Mouse (Mus musculus) gastrocnemius, adult 2 months (tissue): ENCODE measurements around the gene Atp5s. TPM values are rescaled to one million over a fixed set of nuclear protein-coding genes. Genes with fewer than 3 reads are reported as not detected.

Experiments
- DNase-seq: peaks from one replicate; pipeline ENCODE4 v3.0.0; 2022
- H3K27ac ChIP-seq: fragments of 200-600 bp; 2 replicates; pipeline ENCODE4 v1.8.1; 2022; ENCODE audit warnings: mild to moderate bottlenecking
- H3K4me3 ChIP-seq: fragments of 200-600 bp; 2 replicates; pipeline ENCODE4 v1.8.1; 2022; ENCODE audit warnings: mild to moderate bottlenecking, moderate library complexity
- CTCF ChIP-seq: fragments of 200-600 bp; IDR thresholded peaks from 2 replicates; pipeline ENCODE4 v1.8.1; 2022; ENCODE audit warnings: antibody characterized with exemption, mild to moderate bottlenecking, moderate library complexity
- intact Hi-C: fragments of 180-260 bp; cut with DNase I; formaldehyde crosslinking; loops from one replicate; pipeline ENCODE4 v1.15.1; 2025
- total RNA-seq, 2 experiments: library from RNA; stranded (reverse); gene quantifications; 2 replicates each; pipeline ENCODE4 v1.2.3; 2021

The Atp5s gene
- total RNA-seq, 2 experiments from 2014 or later: 20.1 to 24.4 TPM

DNA sequence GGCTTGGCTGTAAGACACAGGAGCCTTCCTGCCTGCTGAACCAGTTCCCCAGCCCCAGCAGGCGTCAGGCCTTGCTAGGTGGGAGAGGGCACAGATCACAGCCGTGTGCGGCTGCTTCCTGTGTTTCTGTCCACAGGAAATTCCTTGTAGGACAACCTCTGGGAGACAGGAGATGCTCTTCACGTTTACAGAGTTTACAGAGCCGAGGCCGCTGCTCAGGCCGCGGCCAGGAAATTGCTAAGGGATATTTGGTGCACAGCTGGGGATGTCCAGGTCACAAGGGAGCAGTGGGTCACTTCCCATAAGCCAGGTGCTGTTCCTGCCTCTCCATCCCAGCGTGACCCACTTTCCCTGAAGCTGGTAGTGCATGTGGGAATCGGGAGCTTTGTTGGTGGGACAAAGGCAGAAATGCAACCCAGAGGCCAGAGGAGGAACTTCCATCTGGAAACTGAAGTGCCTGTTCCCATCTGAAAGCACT is 27.2 kb downstream of the Atp5s start:
- intact Hi-C loops: loop anchor here (10.0 kb wide), 3 partner anchors 73 to 393 kb away; no protein-coding TSS in a partner anchor
- TF ChIP-seq CTCF: no peak
- peak overlapping the region; percentile 62 for H3K27ac ChIP-seq
- DNase-seq: peak; percentile 24
- H3K4me3 ChIP-seq: peak overlapping the region; percentile 32

DNA sequence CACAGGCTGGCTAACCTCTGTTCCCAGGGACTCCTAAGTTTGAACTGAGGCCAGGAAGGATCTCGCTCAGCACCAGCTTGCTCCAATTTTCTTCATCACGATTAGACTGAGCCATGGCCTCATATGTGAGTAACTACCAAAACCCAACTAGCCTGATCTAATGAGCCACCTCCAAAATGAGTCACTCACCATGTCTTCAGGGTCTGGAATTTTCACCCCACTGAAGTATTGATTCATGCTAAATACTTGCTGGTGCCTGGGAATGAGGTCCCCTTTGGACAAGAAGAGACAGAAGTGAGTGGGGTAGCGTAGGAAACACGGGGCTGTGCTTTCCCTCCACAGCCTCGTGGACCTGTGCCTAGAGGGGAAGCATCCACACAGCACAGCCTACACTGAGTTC is 29.2 kb downstream of the Atp5s start:
- intact Hi-C loops: loop anchor here (10.0 kb wide), 3 partner anchors 71 to 391 kb away; no protein-coding TSS in a partner anchor
- DNase-seq: no peak
- H3K27ac ChIP-seq: no peak overlapping the region
- TF ChIP-seq CTCF: no peak
- no peak overlapping the region for H3K4me3 ChIP-seq

DNA sequence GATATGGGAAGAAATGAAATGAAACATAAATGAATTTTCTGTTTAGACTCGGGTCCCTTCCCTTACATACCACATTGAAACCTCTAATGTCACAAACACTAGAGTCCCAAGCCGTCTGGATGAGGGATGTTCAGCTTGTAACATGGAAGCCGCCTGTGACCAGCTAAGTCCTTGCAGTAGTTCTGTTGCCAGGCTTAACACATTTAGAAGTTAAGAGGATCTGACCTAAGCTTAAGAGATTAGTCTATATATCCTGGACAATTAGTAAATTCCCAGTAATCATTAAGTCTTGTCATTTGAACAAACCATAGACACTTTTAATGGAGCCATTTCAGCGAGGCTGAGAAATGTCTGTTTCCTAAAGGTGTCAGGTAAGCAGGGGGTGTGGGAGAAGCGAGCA is 31.3 kb downstream of the Atp5s start:
- DNase-seq: no peak
- Histone ChIP-seq H3K27ac (no peak overlapping the region), H3K4me3 (no peak overlapping the region)
- intact Hi-C loops: loop anchor here (5.0 to 10.0 kb wide), 4 partner anchors 36 to 389 kb away; partner anchors contain the start of gene Cdkl1
- no peak for TF ChIP-seq CTCF

DNA sequence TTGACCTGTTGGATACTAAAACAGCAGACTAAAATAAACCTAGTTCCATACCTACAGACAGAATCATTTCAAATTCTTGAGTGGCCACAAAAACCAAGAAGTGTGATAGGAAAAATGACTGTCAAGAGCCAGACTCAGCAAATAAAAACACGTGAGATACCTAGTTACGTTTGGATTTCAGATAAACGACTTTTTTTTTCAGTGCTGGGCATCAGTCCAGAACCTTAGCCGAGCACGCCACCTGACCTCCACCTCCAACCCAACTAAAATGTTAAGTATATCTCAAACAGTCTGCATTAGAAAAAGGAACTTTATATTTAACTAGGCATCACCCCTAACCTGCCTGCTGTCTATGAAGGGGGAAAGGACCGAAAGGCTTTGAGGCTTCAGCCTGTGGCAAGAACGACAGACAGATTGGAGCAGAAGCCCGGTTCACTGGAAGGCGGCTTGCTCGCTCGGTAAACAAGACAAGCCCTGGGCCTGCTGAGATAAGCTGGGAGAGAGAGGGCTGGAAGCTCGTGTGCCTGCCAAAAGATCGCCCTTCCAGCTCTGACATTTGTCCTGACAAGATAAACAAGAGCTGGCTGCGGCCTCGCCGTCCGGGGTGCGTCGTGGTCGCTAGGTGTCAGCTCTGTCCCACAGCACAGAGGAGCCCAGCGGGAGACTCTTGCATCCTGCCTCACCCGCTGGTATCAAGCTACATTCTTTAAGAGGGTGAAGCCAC is 32.8 kb downstream of the Atp5s start:
- DNase-seq: peak; percentile 91
- TF ChIP-seq CTCF: peak; percentile 93; the same call in 1 of the 2 replicates
- Histone ChIP-seq H3K27ac (peak overlapping the region; percentile 85), H3K4me3 (peak overlapping the region; percentile 62)
- intact Hi-C loops: loop anchor here (1.0 to 10.0 kb wide), 5 partner anchors 35 to 387 kb away; partner anchors contain the start of genes Cdkl1 and Map4k5

DNA sequence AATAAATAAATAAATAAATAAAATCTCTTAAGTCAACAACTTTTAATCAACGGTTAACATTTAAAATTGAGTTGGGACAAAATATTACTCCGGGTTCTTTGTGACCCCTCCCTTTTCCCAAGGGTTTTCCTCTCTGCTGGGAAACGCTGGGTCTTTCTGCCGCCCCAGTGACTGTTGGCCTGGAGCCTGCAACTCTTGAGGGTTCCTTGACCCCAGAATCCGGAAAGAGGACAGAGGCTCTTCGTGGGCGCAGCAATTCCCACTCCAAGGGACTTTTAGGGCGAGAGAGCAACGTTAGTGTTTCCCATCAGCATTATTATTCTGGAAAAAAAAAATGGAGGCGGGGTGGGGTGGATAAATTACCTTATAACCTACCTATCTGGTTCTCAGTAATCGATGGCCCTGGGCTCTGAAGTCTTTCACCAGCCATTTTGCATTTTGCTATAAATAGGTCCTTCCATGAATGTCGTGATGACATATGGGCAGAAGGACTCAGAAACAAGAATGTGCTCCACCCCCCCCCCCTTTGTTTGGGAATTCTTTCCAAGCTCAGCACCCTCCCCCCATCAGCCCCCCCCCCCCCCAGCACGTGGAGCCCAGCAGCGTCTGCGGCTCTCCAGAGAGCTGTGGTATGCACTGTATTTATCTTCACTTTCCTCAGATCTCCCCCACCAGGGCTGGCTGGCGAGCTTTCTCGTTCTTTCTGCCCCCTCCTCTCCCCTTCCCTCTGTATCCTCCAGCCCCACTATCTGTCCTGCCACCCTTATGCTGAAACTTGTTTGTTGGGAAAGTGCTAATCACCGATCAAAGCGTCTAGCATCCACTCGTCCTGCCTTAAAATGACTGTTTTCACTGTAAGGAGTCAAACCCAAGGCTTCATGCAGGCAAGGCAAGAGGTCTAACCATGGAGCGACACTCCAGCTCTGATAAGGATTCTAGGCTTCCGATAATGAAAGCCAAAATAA is 33.8 kb downstream of the Atp5s start:
- no peak for TF ChIP-seq CTCF
- peak; percentile 25 for DNase-seq
- intact Hi-C loops: loop anchor here (5.0 to 10.0 kb wide), 4 partner anchors 34 to 386 kb away; partner anchors contain the start of gene Cdkl1
- H3K4me3 ChIP-seq: peak overlapping the region; percentile 62
- H3K27ac ChIP-seq: peak overlapping the region; percentile 85

DNA sequence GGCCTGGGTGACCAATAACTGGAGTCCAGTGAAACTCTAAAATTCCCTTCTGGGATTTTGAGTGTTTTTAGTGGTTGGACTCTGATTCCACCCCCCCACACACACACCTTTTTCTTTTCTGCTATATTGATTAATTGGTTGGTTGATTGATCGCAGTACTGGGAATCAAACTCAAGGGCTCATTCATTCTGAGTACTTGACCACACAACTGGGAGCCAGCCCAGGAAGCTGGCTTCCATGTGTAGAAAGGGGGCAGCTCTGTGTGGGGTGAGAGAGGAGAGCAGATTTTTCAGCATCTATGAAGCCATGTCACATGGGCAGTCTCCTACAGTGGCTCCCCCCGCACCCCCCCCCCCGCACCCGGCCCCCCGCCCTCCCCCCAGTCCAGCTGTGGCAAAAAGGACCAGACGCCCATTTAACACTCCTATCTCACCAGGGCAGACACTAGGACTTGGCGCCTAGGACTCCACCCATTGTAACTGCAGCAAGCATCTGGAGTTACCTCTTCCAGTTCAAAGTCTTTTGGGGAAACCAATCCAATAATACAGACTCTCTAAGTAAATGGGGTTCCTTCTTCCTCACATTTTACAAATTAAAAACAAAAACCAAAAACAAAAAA is 34.6 kb downstream of the Atp5s start:
- H3K27ac ChIP-seq: no peak overlapping the region; the same call in 1 of the 2 replicates
- no peak overlapping the region for H3K4me3 ChIP-seq
- no peak for TF ChIP-seq CTCF
- DNase-seq: no peak
- intact Hi-C loops: loop anchor here (5.0 to 10.0 kb wide), 4 partner anchors 33 to 385 kb away; partner anchors contain the start of gene Cdkl1

DNA sequence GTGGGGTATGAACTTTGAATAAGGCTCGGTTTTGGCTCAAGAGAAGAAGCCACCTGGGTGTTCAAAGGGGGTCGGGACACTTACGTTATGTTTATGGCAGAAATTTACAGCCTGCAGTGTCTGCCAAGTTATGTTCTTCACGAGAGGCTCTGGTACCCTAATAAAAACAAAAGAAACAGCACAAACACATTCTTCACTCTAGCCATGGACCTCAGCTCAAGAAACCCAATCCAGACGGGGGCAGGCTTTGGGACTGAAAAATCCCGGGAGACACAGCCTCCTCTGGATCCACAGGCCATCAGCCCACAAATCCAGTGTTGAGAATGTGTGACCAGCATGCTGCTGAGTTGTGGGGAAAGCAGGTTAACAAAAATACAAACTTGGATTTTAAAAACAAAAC is 35.3 kb downstream of the Atp5s start:
- no peak for TF ChIP-seq CTCF
- no peak overlapping the region for H3K27ac ChIP-seq
- no peak for DNase-seq
- H3K4me3 ChIP-seq: no peak overlapping the region
- intact Hi-C loops: no loop called here

DNA sequence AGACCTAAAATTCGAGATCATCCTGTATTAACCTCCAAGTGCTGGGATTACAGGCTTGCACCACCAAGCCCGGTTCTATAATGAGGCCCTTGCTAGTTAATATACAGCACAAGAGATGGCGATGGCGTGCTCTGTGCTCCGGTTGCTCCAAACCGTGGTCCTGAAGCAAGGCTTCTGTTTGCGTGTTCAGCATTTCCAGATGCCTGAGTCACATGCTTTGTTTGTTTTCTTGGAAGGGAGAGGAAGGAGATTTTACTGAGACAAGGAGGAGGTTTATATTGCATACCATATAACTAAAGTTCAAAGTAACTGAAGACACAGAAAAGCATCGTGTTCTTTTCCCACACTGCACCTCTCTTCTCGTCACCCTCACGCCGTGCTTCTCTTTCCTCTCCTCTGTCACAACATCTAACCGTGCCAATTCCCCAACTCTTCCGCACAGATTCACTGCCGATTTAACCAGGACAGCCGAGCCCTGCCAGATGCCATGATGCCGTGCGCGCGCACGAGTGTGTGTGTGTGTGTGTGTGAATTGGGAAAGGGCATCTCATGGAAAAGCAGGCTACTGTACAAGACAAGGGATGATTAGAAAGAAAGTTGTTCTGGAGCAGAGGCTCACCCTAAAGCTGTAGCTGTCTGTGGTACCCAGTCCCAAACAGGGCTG is 36.1 kb downstream of the Atp5s start:
- Histone ChIP-seq H3K27ac (peak overlapping the region; percentile 40; the same call in 1 of the 2 replicates), H3K4me3 (peak overlapping the region; percentile 43)
- intact Hi-C loops: no loop called here
- TF ChIP-seq CTCF: no peak
- DNase-seq: no peak

DNA sequence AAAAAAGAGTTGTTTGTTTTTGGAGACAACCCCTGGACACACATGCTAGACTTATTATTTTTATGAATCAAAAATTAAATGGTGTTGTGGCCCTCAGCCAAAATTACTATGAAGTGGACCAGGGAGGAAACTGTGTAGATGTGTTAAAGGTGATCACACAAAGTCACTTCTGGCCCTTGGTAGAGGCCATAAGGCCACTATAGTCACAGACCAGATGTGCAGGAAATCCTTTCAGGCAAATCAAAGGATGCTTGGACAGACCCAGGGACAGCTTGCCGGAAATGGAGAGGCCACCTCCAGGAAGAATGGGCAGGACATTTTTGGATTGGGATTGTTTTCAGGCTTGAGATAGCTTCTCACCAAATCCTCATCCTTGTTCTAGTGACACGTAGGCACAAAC is 36.9 kb downstream of the Atp5s start:
- Histone ChIP-seq H3K27ac (no peak overlapping the region), H3K4me3 (no peak overlapping the region)
- intact Hi-C loops: no loop called here
- TF ChIP-seq CTCF: no peak
- no peak for DNase-seq

DNA sequence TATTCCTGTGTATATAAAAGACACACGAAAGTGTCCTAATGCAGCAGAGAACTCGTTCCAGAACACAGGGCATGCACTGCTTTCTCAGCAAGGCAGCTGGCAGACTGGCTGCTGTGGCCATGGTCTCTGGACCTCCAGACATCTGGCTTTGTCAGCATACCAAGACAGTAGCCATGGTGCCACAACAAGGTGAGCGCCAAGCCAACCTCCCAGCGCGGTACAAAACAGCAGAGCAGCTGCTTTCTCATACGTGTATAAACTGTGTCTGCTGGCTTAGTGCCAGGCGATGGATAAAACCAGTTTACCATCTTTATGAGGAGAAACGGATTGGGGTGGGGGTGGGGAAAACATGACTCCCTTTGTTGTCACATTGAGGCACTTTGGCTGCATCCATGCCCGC is 40.8 kb downstream of the Atp5s start:
- no peak for TF ChIP-seq CTCF
- no peak for DNase-seq
- H3K4me3 ChIP-seq: no peak overlapping the region
- intact Hi-C loops: no loop called here
- no peak overlapping the region for H3K27ac ChIP-seq

DNA sequence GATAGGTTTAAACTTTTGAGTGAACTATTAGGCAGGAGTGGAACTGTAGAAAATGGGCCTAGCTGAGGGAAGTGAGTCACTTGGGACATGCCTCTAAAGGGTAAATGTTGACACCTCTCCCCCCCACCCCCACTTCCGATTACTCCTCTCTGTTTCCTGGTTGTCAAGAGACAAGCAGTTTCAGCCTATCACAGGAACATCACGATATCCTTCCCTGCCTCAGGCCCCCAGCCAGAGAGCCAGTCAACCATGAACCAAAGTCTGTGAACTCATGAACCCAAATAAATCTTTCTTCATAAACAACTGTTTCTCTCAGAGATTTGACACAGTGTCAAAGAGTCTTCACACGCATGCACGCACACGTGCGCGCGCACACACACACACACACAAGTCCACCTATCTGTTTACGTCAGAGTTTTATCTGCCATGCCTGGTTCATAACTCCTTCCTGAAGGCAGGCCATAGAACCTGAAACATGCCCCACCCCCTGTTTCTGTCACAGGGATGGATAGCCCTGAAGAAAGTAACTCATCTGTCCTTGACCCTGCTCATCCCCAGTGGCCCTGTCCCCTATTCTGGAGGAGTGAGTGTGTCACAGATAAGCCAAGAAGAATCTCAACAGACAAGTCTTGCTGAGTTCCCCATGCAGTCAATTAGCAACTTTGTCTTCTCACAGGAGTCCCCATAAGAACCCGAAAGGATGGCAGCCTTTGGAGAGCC is 41.6 kb downstream of the Atp5s start:
- no peak for DNase-seq
- Histone ChIP-seq H3K4me3 (no peak overlapping the region), H3K27ac (no peak overlapping the region)
- intact Hi-C loops: no loop called here
- no peak for TF ChIP-seq CTCF
